Mouse (Mus musculus) bone marrow macrophage, adult 2 months (primary cell): ENCODE measurements around the gene Fgf9.

ENCODE experiments used
- CTCF ChIP-seq: IDR thresholded peaks from 2 replicates; pipeline ENCODE4 v1.5.1; 2012; ENCODE audit warnings: low read depth, mild to moderate bottlenecking, low read length, moderate library complexity
- POLR2A ChIP-seq: IDR thresholded peaks from 2 replicates; pipeline ENCODE4 v1.6.1; 2012; ENCODE audit warnings: mild to moderate bottlenecking, low read depth, low read length, borderline replicate concordance

- TF ChIP-seq CTCF (no peak), POLR2A (no peak)
Measured at GRCm38 (mm10) chr14:58087326-58087725, 17.0 kb downstream of the Fgf9 start.
